Mouse (Mus musculus) liver, adult (tissue): ENCODE measurements around the gene Lifr.

Experiments used
- GATA4 ChIP-seq: IDR thresholded peaks from 2 replicates; pipeline ENCODE4 v1.6.1; 2014; ENCODE audit warnings: mild to moderate bottlenecking, low read length; ENCODE audit not compliant: insufficient replicate concordance

The Lifr gene

GRCm38 (mm10) chr15:7222809-7223208 is 132.4 kb downstream of the Lifr start:
- TF ChIP-seq GATA4, result no peak

GRCm38 (mm10) chr15:7224151-7224775 is 133.8 kb downstream of the Lifr start:
- TF ChIP-seq GATA4, result no peak

- TF ChIP-seq GATA4, result no peak
Observed at GRCm38 (mm10) chr15:7226225-7226624, 135.8 kb downstream of the Lifr start.

- TF ChIP-seq GATA4, result no peak
Observed at GRCm38 (mm10) chr15:7233393-7234090, 143.1 kb downstream of the Lifr start.

GRCm38 (mm10) chr15:7239904-7240303 is 149.5 kb downstream of the Lifr start:
- no peak for TF ChIP-seq GATA4

GRCm38 (mm10) chr15:7240950-7241349 is 150.5 kb downstream of the Lifr start:
- TF ChIP-seq GATA4, result no peak

GRCm38 (mm10) chr15:7242161-7242850 is 151.9 kb downstream of the Lifr start:
- no peak for TF ChIP-seq GATA4
